Mouse (Mus musculus): ENCODE data around the gene Mrln. TPM values are rescaled to one million over a fixed set of nuclear protein-coding genes. Genes with fewer than 3 reads are reported as not detected.

The Mrln gene
- polyA plus RNA-seq, 1 experiment from 2014 or later, result not detected

GRCm38 (mm10) chr10:70266501-70266900 is 62.0 kb downstream of the Mrln start:
- Histone ChIP-seq H3K9ac (ENCODE audit: low read depth, low read length) (no peak overlapping the region), H3K36me3 (ENCODE audit: control insufficient read depth, insufficient read depth) (no peaks in the 10 kb centered on the region), H3K27ac (ENCODE audit: low read depth, low read length) (no peak overlapping the region), H3K9me3 (ENCODE audit: control insufficient read depth) (no peaks in the 10 kb centered on the region), H3K27me3 (replicated peaks; ENCODE audit: control insufficient read depth, insufficient read depth, low read length) (no peaks in the 10 kb centered on the region), H3K4me1 (replicated peaks; ENCODE audit: control insufficient read depth, insufficient read depth, low read length) (no peaks in the 10 kb centered on the region), H3K4me3 (ENCODE audit: low read depth, low read length) (no peak overlapping the region), H3K4me2 (replicated peaks; ENCODE audit: low read depth) (no peak overlapping the region)
- no peak for ATAC-seq
- 88% methylated on average over 6 of the region's 6 CpGs for WGBS
- no peak for TF ChIP-seq CTCF (IDR thresholded peaks at IDR 0.05; ENCODE audit: low read depth)

DNA sequence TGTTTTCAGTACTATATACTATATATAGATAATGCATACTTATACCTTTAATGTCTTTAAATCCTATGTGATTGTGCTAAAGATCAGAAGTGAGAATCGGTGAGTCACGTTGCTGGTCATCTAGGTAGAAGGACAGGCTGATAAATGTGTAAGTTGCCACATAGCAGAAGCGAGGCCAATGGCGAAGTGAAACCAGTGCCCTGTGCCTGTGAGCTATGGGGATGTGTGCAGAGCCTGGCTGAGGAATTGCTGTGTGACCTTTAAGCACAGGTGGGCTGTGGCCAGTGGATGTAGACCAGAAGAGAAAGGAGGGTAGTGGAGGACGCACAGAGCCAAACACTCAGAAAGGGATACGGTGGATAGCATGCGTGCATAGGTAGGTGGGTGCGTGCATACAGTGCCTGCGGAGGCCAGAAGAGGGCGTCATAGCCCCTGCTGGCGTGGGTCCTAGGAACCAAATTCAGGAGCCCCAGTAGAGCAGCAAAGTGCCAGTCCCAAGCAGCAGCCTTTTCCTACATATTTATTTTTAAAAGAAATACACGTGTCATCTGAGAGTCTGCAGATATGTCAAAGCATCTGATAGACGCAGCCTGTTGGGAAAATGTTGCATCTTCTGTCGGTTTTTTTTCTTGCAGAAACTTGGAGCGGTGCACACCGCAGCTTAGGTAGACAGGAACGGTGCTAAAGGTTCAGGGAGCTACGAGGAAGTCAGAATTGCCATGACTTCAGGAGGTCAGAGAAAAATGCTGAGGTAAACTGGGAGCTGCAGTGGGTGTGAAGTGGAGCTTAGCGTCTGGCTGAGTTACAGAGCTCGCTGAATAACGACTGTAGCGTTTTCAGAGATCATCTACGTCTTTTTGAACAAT is 64.3 kb downstream of the Mrln start:
- H3K9me3 ChIP-seq (ENCODE audit: control insufficient read depth), result no peaks in the 10 kb centered on the region
- H3K27me3 ChIP-seq (replicated peaks; ENCODE audit: control insufficient read depth, insufficient read depth, low read length), result no peaks in the 10 kb centered on the region
- no peak overlapping the region for H3K9ac ChIP-seq (ENCODE audit: low read depth, low read length)
- 0 out of 2 replicates have a peak, but pooled peaks have one; percentile 13 for TF ChIP-seq CTCF (IDR thresholded peaks at IDR 0.05; ENCODE audit: low read depth)
- no peaks in the 10 kb centered on the region for H3K4me1 ChIP-seq (replicated peaks; ENCODE audit: control insufficient read depth, insufficient read depth, low read length)
- ATAC-seq, result no peak
- 72% methylated on average over 23 of the region's 23 CpGs for WGBS
- H3K4me3 ChIP-seq (ENCODE audit: low read depth, low read length), result no peak overlapping the region
- no peak overlapping the region for H3K4me2 ChIP-seq (replicated peaks; ENCODE audit: low read depth)
- H3K27ac ChIP-seq (ENCODE audit: low read depth, low read length), result no peak overlapping the region
- no peaks in the 10 kb centered on the region for H3K36me3 ChIP-seq (ENCODE audit: control insufficient read depth, insufficient read depth)

Other genes starting within 250 kb of the Mrln start
- 8.7 and 10.0 TPM in 2 replicates for gene Ccdc6, start 107.5 kb upstream of the Mrln start, polyA plus RNA-seq (2015; fragmentation: Nextera tagmentation; extraction: Ambion mirVana)
- gene Slc16a9, start 40.4 kb downstream of the Mrln start, polyA plus RNA-seq (2015; fragmentation: Nextera tagmentation; extraction: Ambion mirVana), result 0.52 and 0.78 TPM in 2 replicates
- 2.9 and 3.5 TPM in 2 replicates for gene Fam13c, start 235.8 kb downstream of the Mrln start, polyA plus RNA-seq (2015; fragmentation: Nextera tagmentation; extraction: Ambion mirVana)